Mouse (Mus musculus) ovary, postnatal 36 days (tissue): ENCODE measurements around the gene Tarsl2.

Experiments
- DNase-seq: peaks from one replicate; pipeline ENCODE4 v3.0.0; 2022; ENCODE audit warnings: low spot score, mixed read lengths

Tarsl2 gene

DNA sequence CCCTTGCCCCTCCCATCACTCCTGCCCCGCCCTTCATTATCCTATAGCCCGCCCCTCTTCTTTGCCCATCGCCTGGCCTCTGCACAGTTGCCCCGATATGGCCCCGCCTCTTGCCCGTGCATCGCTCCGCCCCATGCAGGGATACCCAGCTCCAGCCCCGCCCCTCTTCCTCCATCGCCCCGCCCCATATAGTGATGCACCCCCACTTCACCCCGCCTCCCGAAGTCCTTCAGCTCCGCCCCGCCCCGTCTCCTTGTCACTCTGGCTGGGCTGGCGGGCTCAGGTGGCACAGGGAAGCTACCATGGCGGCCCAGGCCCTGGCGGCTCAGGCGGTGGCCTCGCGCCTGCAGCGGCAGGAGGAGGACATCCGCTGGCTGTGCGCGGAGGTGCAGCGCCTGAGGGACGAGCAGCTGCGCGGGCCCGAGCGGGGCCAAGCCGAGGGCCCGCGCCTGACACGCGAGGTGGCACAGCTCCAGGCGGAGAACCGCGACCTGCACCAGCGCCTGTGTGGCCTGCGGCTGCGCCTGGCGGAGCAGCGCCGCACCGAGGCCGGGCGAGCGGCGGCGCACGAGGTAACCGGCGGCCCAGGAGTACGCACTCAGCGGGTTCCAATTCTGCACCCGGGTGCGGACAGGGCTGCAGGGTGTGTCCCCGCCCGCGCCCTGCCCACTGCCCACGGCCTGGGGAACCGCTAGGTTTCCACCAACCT, at the start of gene Tarsl2:
Gene Tarsl2, plus strand, starts transcription at position 256 of the 709 bp plus-strand sequence.
- DNase-seq = peak; percentile 96

DNA sequence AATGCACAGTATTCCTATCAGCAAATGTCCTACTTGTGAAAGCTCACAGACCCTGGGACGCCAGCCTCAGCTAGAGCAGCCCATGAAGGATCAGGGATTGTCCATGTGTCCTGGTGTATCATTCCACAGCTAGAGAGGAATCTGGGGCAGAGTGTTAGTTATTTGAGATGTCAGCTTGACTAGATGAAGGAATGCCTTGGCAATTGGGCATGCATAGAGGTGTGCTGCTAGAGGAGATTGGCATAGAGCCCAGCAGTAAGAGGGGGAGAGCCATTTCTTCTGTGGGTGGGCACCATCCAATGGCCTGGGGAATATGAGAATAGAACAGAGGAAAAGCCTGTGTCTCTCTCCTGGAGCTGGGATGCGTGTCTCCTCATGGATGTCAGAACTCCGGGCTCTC, 38.6 kb upstream of the Tarsl2 start:
- DNase-seq = no peak

DNA sequence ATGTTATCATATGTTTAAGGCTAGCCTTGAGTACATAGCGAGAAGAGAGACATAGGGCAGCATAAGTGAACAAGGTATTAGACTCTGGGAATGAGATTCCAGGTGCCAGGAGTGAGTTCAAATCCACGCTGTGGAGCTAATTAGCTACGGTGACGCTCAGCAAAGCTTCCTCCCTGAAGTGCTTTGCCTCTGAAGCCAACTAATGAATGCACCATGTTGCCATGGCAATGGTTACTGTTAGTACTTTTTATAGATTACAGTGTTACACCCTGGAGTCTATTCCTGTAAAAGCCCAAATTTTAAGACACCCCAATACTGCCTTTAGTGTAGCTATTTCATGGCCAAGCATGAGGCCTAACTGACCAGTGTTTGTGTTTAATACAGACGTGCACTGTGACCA, 37.7 kb upstream of the Tarsl2 start:
- DNase-seq = no peak

DNA sequence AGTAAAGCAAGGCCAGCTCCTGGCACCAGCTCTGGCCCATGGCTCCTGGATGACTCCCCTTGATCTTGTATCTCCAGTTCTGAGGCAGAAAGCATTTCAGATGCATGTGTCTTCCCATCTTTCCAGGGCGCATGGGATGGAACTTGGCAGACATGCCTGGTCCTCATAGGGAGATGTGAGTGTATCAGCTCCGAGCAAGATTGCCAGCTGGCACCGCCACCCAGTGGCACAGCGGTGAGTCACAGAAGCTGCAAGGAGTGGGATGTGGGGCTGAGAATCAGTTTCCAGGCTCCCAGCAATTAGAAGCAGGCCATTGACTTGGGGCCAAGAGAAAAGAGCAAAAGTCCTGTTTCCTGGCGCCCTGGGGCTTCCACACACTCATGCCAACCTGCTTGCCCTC, 34.5 kb upstream of the Tarsl2 start:
- peak; percentile 22 for DNase-seq

DNA sequence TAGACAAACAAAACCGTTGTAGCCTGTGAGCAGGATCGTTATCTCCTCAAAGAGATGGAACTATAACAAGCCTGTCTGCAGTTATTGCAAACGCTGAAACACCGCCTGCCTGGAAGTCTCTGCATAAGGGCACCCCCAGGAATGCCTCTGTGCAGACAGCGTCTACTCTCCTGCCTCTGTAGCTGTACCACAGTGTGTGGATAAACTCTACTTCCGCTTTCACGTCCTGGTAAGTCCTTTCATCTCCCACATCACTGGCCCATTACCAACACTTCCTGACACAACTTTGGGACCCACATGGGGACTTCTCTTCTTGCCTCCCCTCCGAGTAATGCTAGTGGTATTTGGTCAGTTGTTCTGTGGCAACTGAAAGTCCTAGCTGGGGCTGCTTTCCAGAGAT, 34.0 kb upstream of the Tarsl2 start:
- no peak for DNase-seq

DNA sequence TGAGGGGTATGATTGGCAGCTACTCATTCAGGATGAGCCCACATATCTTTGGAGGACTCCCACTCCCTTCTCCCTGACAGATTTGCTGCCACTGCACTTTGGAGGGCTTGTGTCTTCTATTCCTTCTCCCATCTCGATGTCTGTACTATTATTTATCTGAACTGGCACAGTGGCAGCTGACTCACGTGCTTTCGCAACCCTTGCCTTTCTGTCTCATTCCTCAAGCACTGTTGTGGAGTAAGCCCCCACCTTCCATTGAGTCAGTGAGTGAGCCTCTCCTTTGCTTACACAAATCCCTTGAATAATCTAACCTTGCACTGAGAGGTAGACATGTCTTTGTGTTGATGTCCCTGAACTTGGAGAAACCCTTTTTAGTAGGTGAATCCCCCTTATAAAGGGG, 33.4 kb upstream of the Tarsl2 start:
- no peak for DNase-seq

DNA sequence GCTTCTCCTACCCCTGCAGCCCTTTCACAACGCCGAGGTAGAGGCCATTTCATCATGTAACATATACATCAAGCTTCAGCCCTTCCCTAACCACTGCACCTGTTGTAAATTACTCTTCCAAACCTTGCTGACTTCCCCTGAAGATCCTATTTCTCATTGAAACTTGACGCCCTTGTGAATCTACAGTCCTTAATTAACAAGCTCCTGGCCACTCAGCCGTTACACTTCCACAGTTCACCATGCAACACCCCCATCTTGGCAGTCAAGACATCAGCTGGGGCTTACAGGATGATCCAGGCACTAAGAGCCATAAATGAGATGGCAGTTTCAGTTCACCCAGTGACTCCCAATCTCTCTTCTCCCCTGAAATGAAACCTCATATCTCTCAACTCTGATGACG, 31.0 kb upstream of the Tarsl2 start:
- no peak for DNase-seq

DNA sequence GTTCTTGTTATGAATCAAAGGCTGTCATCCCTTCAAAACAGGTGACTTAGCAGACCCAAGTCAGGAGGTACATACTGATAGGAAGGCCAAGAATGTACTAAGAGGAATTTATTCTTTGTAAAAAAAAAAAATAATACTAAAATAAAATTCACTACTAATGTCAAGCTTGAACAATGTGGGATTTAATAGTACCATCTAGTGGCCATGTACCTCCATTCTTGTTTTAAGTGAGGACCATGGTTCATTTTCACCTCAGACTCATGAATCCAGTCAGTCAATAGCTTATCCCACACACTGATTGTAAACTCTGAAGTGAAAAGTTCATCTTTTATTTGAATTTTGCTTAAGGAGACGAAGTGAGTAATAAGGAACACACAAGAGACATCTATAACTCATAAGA, 25.9 kb upstream of the Tarsl2 start:
- DNase-seq = no peak

DNA sequence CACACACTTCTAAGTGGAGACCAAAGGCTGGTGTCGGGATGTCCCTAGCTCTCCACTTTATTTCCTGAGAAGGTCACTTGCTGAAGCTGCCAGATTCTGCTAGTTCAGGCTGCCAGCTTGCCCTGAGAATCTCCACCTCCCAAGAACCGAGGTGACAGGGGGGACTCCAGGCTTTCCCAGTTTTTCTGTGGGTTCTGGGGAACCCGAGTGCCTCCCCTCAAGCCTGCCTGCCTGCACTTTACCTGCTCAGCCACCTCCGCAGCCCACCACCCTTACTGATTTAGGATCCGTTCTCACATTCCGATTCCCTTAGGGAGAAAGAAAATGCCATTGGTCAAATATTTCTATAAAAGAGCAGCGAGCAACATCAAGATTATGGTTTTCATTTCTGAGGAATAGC, 24.0 kb upstream of the Tarsl2 start:
- DNase-seq = no peak

DNA sequence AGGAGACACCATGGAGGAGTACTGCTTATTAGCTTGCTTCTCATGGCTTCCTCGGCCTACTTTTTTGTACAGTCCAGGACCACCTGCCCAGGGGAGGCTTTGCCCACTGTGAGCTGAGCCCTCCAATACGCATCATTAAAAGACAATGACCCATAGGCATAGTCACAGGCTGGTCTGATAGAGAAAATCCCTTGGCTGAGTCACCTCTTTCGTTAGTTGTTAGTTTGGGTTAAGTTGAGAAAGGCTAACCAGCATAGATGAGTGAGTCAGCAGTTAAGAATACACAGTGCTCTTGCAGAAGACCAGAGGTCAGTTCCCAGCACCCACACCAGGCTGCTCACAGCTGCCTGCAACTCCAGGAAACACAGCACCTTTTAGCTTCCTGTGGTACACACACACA, 21.4 kb upstream of the Tarsl2 start:
- no peak for DNase-seq

DNA sequence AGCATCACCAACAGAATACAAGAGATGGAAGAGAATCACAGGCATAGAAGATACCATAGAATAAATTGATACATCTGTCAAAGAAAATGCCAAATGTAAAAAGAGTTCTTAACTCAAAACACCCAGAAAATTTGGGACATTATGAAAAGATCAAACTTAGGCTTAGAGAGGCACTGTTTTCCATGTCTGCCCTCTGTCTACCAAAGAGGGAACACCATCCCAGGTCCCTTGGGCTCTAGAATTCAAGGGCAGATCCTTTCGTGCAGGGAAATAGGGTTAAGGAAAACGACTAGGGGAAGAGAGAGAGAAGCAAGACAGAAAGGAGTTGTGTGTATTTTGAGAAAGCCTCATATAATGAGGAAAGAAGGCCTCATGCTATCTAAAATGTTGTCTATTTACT, 19.2 kb upstream of the Tarsl2 start:
- no peak for DNase-seq

DNA sequence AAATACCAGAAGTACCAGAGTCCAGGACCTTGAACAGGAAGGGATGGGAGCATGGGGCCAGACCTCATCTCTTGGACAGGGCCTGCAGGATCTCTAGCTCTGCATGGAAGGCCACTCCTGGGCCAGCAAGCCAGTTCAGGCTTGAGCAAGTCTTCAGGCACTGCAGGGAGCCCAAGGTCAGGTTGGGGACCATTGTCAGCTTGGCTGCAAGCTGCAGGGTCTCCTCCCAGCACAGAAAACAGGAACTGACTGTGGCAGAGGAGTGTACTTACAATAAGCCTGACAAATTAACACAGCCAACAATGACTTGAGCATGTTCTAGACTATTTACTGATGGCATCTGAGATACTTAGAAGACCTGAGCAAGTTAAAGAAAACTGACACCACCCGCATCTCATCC, 14.9 kb upstream of the Tarsl2 start:
- no peak for DNase-seq

DNA sequence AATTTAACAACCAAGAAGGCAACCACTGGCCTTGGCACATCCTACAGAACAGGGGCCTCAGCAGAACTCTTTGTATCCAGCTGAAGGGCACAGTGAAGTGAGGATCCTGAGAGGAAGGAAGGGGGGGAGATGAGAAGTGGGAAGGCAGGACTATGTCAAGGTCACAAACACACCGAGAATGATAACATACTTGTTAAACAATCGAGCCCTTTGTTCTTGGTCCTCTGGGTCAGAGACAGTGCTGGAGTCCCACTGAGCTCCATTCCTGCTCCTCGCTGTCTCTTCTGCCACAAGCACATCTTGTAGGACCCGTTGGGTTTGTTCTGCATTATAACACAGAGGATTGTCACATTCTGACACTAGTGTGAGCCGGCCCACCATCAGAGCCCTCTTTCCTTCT, 14.0 kb upstream of the Tarsl2 start:
- no peak for DNase-seq

DNA sequence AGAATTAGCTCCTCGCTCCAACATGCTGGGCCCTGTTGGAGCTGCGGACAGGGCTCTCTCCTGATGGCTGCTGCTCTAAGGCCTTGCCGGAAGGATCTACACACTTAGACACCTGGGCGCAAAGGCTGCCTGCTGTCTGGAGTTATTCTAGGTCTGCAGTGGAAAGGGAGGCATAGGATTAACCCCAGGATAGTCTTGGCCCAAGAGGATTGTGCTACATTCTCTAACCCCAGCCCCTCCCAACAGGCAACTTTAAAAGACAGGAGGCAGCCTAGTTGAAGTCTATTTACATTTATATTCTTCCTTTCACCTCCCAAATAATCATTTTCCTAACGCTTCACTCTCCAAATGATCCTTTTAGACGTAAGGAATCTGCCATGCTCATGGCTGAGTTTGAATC, 8.9 kb upstream of the Tarsl2 start:
- no peak for DNase-seq

DNA sequence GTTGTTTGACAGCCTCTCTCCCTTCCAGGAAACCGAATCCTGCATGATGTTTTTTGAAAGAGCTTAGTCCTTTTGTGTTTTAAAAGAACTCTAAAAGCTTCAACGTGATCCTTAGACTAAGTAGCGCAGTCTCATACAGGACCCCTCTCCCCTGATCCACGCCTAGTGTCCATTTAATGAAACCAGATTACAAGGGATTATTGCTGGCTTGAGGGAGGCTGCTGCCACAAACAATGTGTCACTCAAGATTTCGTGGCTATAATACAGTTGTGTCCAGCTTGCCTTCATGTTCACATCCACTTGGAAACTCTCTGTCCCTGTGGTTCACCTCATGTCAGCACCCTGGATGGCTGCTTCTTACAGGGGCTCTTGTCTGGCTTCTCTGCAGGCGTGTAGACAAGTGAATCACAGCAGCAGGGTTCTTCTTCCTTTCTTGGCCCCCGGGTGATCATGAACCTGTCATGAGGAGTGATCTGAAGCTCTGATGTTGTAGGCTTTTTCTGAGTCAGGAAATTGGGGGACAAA, 8.3 kb upstream of the Tarsl2 start:
- no peak for DNase-seq

DNA sequence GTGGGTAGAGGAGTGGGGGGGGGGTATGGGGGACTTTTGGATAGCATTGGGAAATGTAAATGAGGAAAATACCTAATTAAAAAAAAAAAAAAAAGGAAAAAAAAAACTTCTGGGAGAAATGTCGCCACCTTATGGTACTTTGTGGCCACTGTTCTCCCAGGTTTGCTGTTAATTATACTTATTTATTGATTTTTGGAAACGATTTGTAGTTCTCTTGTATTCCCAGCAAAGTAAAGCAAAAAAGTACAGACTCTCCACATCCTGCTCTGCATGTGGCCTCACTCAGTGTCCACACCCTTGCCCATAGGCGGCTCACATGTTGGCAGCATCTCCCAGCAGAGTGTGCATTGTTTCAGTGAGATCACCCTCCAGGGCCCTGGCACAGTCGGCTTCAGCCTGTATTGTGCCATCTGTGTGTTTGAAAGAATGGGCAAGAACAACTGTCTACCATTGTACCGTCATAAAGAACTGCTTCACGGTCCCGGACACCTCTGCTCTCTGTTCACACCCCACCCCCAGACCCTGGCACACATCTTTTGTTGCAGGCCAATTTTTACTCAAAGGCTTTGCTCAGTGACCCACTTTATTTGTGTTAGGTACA, 6.4 kb upstream of the Tarsl2 start:
- no peak for DNase-seq

DNA sequence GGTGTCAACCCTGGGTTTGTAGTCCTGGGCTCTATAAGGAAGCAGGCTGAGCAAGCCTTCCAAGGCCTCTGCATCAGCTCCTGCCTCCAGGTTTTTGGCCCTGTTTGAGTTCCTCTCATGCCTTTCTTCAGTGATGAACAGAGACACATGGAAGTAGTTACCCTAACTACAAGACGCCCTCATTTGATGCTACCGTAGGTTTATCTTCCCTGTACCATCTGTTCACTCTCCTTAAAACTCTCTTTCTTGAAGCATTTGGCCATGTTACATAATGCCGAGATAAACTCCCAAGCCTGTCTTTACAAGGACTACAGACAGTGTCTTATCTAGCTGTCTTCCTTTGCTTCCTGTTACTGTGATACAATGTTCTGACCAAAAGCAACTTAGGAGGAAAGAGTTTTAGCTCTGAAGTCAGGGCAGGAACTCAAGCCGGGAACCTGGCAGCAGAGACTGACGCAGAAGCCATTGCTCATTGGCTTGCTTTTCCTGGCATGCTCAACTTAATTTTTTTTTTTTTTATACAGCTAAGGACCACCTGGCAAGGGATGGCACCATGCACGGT, 4.8 kb upstream of the Tarsl2 start:
- no peak for DNase-seq

DNA sequence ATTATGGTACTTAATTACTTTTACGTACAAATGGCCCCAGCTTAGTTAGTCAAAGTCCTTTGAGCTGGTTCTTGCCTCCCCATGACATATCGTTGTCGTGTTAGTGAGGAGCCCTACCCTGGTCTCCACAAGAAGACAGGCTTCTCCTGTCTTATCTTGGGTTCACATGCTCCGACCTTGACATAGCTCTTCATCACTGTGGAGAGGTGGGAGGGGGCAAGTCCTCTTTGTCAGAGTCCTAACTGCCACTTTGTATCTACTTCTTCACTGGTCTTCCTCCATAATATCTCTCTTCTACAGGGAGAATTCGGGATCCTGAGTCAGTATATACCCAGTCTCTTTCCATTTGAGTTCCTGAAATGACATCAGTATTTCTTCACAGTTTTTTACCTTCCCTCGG, 4.0 kb upstream of the Tarsl2 start:
- no peak for DNase-seq

DNA sequence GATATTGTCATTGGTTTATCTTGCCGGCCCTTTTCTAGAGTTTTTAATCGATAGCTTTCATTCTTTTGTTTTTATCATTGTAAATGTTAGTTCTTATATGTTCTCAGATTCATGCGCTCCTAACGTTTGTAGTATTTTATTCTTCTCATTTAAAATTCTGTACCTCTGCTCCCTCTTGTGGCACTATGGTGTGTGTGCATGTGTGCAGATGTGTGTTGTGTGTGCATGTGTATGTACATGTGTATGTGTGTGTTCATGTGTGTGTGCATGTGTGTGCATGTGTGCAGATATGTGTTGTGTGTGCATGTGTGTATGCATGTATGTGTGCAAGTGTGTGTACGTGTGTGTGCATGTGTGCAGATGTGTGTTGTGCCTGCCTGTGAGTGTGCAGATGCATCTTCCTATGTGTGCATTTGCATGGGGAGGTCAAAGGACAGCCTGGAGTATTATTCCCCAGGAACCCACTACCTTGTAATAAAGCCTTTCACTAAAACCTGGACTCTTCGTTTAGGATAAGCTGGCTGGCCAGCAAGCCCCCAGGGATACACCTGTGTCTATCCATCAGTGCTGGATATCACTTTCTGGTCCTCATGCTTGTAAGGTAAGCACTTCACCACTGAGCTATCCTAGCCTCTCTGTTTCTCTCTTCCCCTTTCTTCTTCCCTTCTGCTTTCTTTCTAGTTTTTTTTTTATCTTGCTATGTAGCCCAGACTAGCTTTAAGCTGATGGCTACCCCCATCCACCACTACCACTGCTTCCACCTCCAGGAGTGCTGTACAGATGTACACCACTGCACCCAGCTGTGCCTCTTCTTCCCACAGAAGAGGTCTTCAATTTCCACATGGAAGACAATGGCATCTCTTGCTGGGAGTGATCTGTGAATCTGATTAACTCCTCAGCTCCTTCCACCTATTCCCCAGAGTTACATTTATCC, 2.1 kb upstream of the Tarsl2 start:
- DNase-seq = no peak

DNA sequence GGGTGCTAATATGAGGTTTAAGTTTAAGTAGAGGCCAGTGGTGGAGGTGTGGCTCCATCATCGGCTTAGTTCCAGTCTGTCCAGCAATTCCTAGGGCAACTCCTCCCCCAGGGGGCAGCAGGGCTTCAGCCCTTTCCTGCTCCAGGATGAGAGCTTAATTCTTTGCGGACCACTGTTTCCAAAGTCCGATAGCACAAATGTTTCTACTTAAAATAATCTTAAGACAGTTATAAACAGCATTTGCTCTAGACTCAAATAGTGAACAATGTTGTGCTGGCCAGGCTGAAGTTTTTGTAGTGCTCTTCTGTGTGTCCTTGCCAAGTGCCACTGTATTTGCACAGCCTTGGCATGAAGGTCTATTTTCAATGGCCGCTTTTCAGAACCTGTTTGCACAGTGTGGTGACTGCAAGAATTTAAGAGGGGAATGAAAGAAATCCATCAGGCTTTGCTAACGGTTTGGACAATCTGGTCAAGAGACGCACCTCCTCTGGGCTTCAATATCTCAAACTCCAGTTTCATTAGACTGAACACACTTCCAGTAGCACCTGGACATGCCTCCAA, 757 bp upstream of the Tarsl2 start:
- no peak for DNase-seq

DNA sequence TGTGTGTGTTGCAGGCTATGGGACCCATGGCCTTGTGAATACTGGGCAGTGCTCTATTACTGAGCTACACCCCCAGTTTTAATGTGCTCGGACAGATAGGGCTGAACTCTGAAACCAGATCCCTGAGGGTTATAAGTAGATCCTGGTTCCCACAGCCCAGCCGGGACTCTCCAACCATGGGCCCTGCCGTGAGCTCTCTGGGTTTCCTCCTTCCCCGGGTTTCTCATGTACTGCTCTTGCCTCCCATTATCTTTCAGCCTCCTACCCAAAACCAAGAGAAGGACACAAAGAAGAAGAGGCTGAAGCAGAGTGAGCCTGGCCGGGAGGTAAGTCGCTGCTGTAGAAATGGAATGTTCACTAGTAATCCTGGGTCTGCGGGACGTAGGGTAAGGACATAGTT, 1.3 kb downstream of the Tarsl2 start:
- no peak for DNase-seq

DNA sequence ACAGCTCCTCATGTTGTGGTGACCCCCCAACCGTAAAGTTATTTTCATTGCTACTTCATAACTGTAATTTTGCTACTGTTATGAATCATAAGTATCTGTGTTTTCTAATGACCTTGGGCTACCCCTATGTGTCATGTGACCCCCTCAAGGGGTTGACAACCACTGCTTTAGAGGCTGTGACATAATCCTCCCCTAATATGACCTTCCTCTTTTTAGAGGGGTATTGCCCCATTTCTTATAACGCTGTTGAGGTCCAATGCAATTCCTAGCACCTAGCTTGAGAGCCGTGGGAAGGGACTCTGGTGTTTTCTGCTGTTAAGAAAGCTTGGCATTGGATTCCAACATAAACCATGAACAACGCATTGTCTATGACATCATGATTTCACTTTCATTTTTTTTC, 6.0 kb downstream of the Tarsl2 start:
- DNase-seq = no peak
